ENCODE assay signal across 17 mouse cellular contexts in genomic region chr9:114668047-114668446, GRCm38 (mm10). TPM values are rescaled to one million over a fixed set of nuclear protein-coding genes. Genes with fewer than 3 reads are reported as not detected.
DNase-seq lines count a peak whose midpoint lies in the region; ATAC-seq and TF ChIP-seq lines count a peak whose summit lies in the region.
"Had no signal": no experiment of that assay in that cellular context is flagged by ENCODE, and none has a peak within 500 bp of the region (broad histone marks: within the 10 kb centered on the region; RNA-seq: fewer than 3 reads in every experiment).

No protein-coding gene starts in this region.

- no peaks in the 10 kb centered on the region for H3K27me3 ChIP-seq in heart, postnatal 0 days (ENCODE audit: control insufficient read depth, insufficient read depth, low read length)
- no peaks in the 10 kb centered on the region for H3K27me3 ChIP-seq in midbrain, embryonic 14.5 days (ENCODE audit: control insufficient read depth, insufficient read depth, low read length)
- H3K27me3 ChIP-seq: forebrain, embryonic 13.5 days; hindbrain, embryonic 15.5 days; lung, embryonic 15.5 days; Patski had no signal

- 20% methylated on average over 4 of the region's 4 CpGs for WGBS in heart, postnatal 0 days
- 88% methylated on average over 4 of the region's 4 CpGs for WGBS in midbrain, embryonic 14.5 days

- TF ChIP-seq EP300 in heart, postnatal 0 days (IDR thresholded peaks at IDR 0.05; ENCODE audit: low read depth) = peak; percentile 76; the same call in 1 of the 2 replicates

- peak; percentile 94 for ATAC-seq in heart, postnatal 0 days (ENCODE audit: insufficient read depth, low read depth)
- no peak for ATAC-seq in midbrain, embryonic 14.5 days (ENCODE audit: low FRiP score, low TSS enrichment)
- ATAC-seq: forebrain, embryonic 13.5 days; Patski had no signal

- H3K4me2 ChIP-seq in heart, postnatal 0 days (ENCODE audit: low read depth, low read length) = no peak overlapping the region
- no peak overlapping the region for H3K4me2 ChIP-seq in midbrain, embryonic 14.5 days (ENCODE audit: low read length)
- H3K4me2 ChIP-seq: forebrain, embryonic 13.5 days; hindbrain, embryonic 15.5 days; lung, embryonic 15.5 days had no signal

- no peaks in the 10 kb centered on the region for H3K9me3 ChIP-seq in heart, postnatal 0 days (replicated peaks; ENCODE audit: control insufficient read depth, low read length)
- H3K9me3 ChIP-seq in midbrain, embryonic 14.5 days (ENCODE audit: control insufficient read depth, low read length) = no peaks in the 10 kb centered on the region
- H3K9me3 ChIP-seq: forebrain, embryonic 13.5 days; hindbrain, embryonic 15.5 days; lung, embryonic 15.5 days had no signal

- no peak overlapping the region for H3K9ac ChIP-seq in heart, postnatal 0 days (replicated peaks; ENCODE audit: low read depth, low read length)
- H3K9ac ChIP-seq in midbrain, embryonic 14.5 days (replicated peaks; ENCODE audit: low read length) = no peak overlapping the region
- H3K9ac ChIP-seq: forebrain, embryonic 13.5 days; hindbrain, embryonic 15.5 days; lung, embryonic 15.5 days had no signal

- no peaks in the 10 kb centered on the region for H3K36me3 ChIP-seq in heart, postnatal 0 days (replicated peaks; ENCODE audit: control insufficient read depth, insufficient read depth, low read length)
- no peaks in the 10 kb centered on the region for H3K36me3 ChIP-seq in midbrain, embryonic 14.5 days (ENCODE audit: control insufficient read depth, insufficient read depth, low read length)
- H3K36me3 ChIP-seq: hindbrain, embryonic 15.5 days; lung, embryonic 15.5 days had no signal

- H3K27ac ChIP-seq in heart, postnatal 0 days (ENCODE audit: low read depth) = peak overlapping the region; percentile 88
- H3K27ac ChIP-seq in midbrain, embryonic 14.5 days (replicated peaks; ENCODE audit: low read depth, low read length) = no peak overlapping the region
- H3K27ac ChIP-seq: forebrain, embryonic 13.5 days; hindbrain, embryonic 15.5 days; lung, embryonic 15.5 days had no signal

- H3K4me3 ChIP-seq in heart, postnatal 0 days (ENCODE audit: low read depth, low read length) = no peak overlapping the region
- H3K4me3 ChIP-seq in midbrain, embryonic 14.5 days (replicated peaks; ENCODE audit: low read depth, low read length) = no peak overlapping the region
- H3K4me3 ChIP-seq: forebrain, embryonic 13.5 days; hindbrain, embryonic 15.5 days; lung, embryonic 15.5 days had no signal

- DNase-seq in cerebellum, postnatal 14 days = peak; percentile 24 to 31
- DNase-seq in cerebellum, adult 8-10 months = no peak
- peak; percentile 70 for DNase-seq in MN1 (ENCODE audit: low spot score)
- peak; percentile 81 for DNase-seq in heart, adult 8-10 months (ENCODE audit: low spot score)
- peak; percentile 94 for DNase-seq in heart, postnatal 0 days (ENCODE audit: low spot score)
- DNase-seq in embryo, embryonic 9.5 days (ENCODE audit: extremely low spot score) = no peak
- no peak for DNase-seq in midbrain, embryonic 14.5 days
- no peak for DNase-seq in lung, postnatal 14 days
- DNase-seq: cerebellum, adult 11 months; embryo, embryonic 11 days; kidney, adult 11 months; kidney, postnatal 25 days; thymus, adult 2 months had no signal

- H3K4me1 ChIP-seq in heart, postnatal 0 days (ENCODE audit: control insufficient read depth, insufficient read depth) = peaks cover 26% of the 10 kb centered on the region; the same call in 1 of the 2 replicates
- H3K4me1 ChIP-seq in midbrain, embryonic 14.5 days (ENCODE audit: control insufficient read depth, insufficient read depth, low read length) = peaks cover under 1% of the 10 kb centered on the region; the same call in 1 of the 2 replicates

- no peak for TF ChIP-seq CTCF in heart, postnatal 0 days (IDR thresholded peaks at IDR 0.05; ENCODE audit: low read depth)

RNA-seq across cellular contexts. Expression of gene Dync1li1, which starts 20.5 kb away (rescaled TPM):
- total RNA-seq in heart, adult 8-10 months (2022) = 10 to 100 TPM; 57.3 to 70.2 (median 66.2) TPM
- 76.0 and 84.0 TPM in 2 replicates for total RNA-seq in heart, postnatal 0 days (2014; rRNA removed; ENCODE audit: low replicate concordance)
- polyA plus RNA-seq in heart, postnatal 0 days (2015; fragmentation: Nextera tagmentation; extraction: Ambion mirVana) = 70.5 and 75.2 TPM in 2 replicates
- 106 and 107 TPM in 2 replicates for polyA plus RNA-seq in midbrain, embryonic 14.5 days (2014; fragmentation: Nextera tagmentation; extraction: Ambion mirVana)

RNA-seq across cellular contexts. Expression of gene Cnot10, which starts 28.1 kb away (rescaled TPM):
- total RNA-seq in heart, adult 8-10 months (2022) = 10 to 100 TPM; 21.2 to 22.9 (median 21.8) TPM
- 19.7 and 35.6 TPM in 2 replicates for total RNA-seq in heart, postnatal 0 days (2014; rRNA removed; ENCODE audit: low replicate concordance)
- polyA plus RNA-seq in heart, postnatal 0 days (2015; fragmentation: Nextera tagmentation; extraction: Ambion mirVana) = 24.3 and 25.7 TPM in 2 replicates
- polyA plus RNA-seq in midbrain, embryonic 14.5 days (2014; fragmentation: Nextera tagmentation; extraction: Ambion mirVana) = 44.0 and 56.7 TPM in 2 replicates

Comparison
In these comparisons a context has a peak if more than half of its experiments do, and no peak if none do; other contexts are left out.
1. DNase-seq: peak in cerebellum, postnatal 14 days (2 of 2), MN1 (single experiment), heart, adult 8-10 months (single experiment) and heart, postnatal 0 days (single experiment); none in cerebellum, adult 8-10 months (single experiment), embryo, embryonic 9.5 days (single experiment), midbrain, embryonic 14.5 days (single experiment) and lung, postnatal 14 days (single experiment).